Mouse (Mus musculus): ENCODE measurements around the gene Gsk3a. TPM values are rescaled to one million over a fixed set of nuclear protein-coding genes. Genes with fewer than 3 reads are reported as not detected.

Gsk3a gene
- polyA plus RNA-seq, 1 experiment from 2014 or later, result 25.1 TPM

DNA sequence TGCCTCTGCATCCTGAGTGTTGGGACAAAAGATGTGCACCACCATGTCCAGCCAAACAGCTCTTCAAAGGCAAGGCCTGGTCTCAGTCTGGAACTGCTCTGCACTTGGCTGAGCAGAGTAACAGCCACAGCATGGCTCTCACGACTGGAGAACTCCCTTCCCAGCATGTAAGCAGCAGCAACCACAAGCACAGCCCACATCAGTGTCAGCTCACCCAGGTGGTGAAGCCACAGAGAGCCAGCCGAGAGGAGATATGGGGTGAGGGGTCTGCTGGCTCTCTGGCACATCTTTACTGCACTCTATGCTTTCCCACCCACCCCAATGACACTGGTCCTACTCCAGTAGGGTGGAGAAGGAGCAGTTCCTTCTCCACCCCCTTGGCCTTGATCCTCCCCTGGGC is 4.6 kb downstream of the Gsk3a start:
- Histone ChIP-seq H3K36me3 (ENCODE audit: control insufficient read depth, insufficient read depth, low read length) (peaks cover 44% of the 10 kb centered on the region), H3K9ac (replicated peaks; ENCODE audit: low read depth, low read length) (no peak overlapping the region)

GRCm38 (mm10) chr7:25232101-25232648 is 5.5 kb downstream of the Gsk3a start:
- H3K4me3 ChIP-seq (ENCODE audit: low read depth, low read length), result no peak overlapping the region
- H3K36me3 ChIP-seq (ENCODE audit: control insufficient read depth, insufficient read depth, low read length), result peaks cover 46% of the 10 kb centered on the region
- no peak overlapping the region for H3K27ac ChIP-seq (ENCODE audit: low read depth, low read length)
- WGBS, result 79% methylated on average over 5 of the region's 5 CpGs
- H3K9ac ChIP-seq (replicated peaks; ENCODE audit: low read depth, low read length), result no peak overlapping the region
- H3K4me2 ChIP-seq (ENCODE audit: low read depth, low read length), result no peak overlapping the region
- H3K9me3 ChIP-seq (ENCODE audit: control insufficient read depth, low read length), result no peaks in the 10 kb centered on the region
- peaks cover 15% of the 10 kb centered on the region for H3K4me1 ChIP-seq (ENCODE audit: control insufficient read depth, insufficient read depth, low read length)
- H3K27me3 ChIP-seq (ENCODE audit: control insufficient read depth, insufficient read depth, low read length), result no peaks in the 10 kb centered on the region
- ATAC-seq (ENCODE audit: low read depth), result no peak

More for the DNA sequence above, 4.6 kb downstream of the Gsk3a start:
- no peak for ATAC-seq (ENCODE audit: low read depth)
- Histone ChIP-seq H3K4me3 (ENCODE audit: low read depth, low read length) (no peak overlapping the region), H3K4me1 (ENCODE audit: control insufficient read depth, insufficient read depth, low read length) (peaks cover 15% of the 10 kb centered on the region), H3K9me3 (ENCODE audit: control insufficient read depth, low read length) (no peaks in the 10 kb centered on the region), H3K27ac (ENCODE audit: low read depth, low read length) (no peak overlapping the region), H3K4me2 (ENCODE audit: low read depth, low read length) (no peak overlapping the region), H3K27me3 (ENCODE audit: control insufficient read depth, insufficient read depth, low read length) (no peaks in the 10 kb centered on the region)
- WGBS, result 88% methylated on average over 2 of the region's 2 CpGs

GRCm38 (mm10) chr7:25230690-25231285 is 6.9 kb downstream of the Gsk3a start:
- H3K9me3 ChIP-seq (ENCODE audit: control insufficient read depth, low read length), result no peaks in the 10 kb centered on the region
- no peak for ATAC-seq (ENCODE audit: low read depth)
- H3K27ac ChIP-seq (ENCODE audit: low read depth, low read length), result no peak overlapping the region
- H3K36me3 ChIP-seq (ENCODE audit: control insufficient read depth, insufficient read depth, low read length), result peaks cover 58% of the 10 kb centered on the region
- no peak overlapping the region for H3K4me2 ChIP-seq (ENCODE audit: low read depth, low read length)
- H3K4me1 ChIP-seq (ENCODE audit: control insufficient read depth, insufficient read depth, low read length), result peaks cover 4% of the 10 kb centered on the region; the same call in 1 of the 2 replicates
- no peaks in the 10 kb centered on the region for H3K27me3 ChIP-seq (ENCODE audit: control insufficient read depth, insufficient read depth, low read length)
- H3K9ac ChIP-seq (replicated peaks; ENCODE audit: low read depth, low read length), result no peak overlapping the region
- H3K4me3 ChIP-seq (ENCODE audit: low read depth, low read length), result no peak overlapping the region
- 93% methylated on average over 9 of the region's 9 CpGs for WGBS

DNA sequence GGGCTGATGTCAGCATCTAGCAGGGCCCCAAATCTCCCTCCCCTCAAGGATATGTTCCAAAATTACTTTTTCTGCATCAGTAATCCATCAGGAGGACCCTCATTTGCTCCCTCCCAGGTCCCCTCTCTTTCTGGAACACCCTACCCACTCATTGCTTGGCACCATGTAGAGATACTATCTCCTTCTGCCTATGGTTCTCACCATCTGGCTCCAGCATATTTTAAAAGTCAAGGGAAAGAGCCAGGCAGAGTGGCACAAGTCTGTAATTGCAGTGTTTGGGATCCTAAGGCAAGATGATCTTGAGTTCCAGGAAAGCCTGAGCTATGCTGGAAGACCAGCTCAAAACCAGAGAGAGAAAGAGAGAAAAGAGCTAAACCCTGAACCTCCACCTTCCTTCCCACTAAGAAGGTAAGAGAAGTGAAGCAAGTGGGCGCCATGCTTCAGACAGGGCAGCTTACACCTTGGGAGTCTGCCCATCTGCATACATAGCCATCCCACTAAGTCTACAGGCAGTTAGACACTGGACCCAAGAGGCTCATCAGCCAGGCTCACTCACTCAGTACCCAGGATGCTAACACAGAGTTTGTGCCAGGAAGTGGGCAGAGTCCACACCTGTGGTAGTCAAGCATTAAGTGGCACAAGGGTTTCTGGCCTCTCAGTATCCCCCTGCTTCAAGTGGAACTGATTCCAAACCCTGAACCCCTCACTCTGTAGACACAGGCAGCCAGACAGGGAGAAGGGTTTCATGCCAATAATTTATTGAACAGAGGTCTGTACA is 9.9 kb downstream of the Gsk3a start:
- no peak overlapping the region for H3K4me3 ChIP-seq (ENCODE audit: low read depth, low read length)
- no peaks in the 10 kb centered on the region for H3K9me3 ChIP-seq (ENCODE audit: control insufficient read depth, low read length)
- WGBS, result 100% methylated on average over 1 of the region's 1 CpGs
- no peak overlapping the region for H3K4me2 ChIP-seq (ENCODE audit: low read depth, low read length)
- no peak for ATAC-seq (ENCODE audit: low read depth)
- no peaks in the 10 kb centered on the region for H3K4me1 ChIP-seq (ENCODE audit: control insufficient read depth, insufficient read depth, low read length)
- no peak overlapping the region for H3K9ac ChIP-seq (replicated peaks; ENCODE audit: low read depth, low read length)
- no peaks in the 10 kb centered on the region for H3K27me3 ChIP-seq (ENCODE audit: control insufficient read depth, insufficient read depth, low read length)
- no peak overlapping the region for H3K27ac ChIP-seq (ENCODE audit: low read depth, low read length)
- peaks cover 60% of the 10 kb centered on the region for H3K36me3 ChIP-seq (ENCODE audit: control insufficient read depth, insufficient read depth, low read length)

- 88% methylated on average over 10 of the region's 10 CpGs for WGBS
- peak overlapping the region; percentile 45 for H3K4me3 ChIP-seq (ENCODE audit: low read depth, low read length)
- no peaks in the 10 kb centered on the region for H3K27me3 ChIP-seq (ENCODE audit: control insufficient read depth, insufficient read depth, low read length)
- H3K9me3 ChIP-seq (ENCODE audit: control insufficient read depth, low read length), result no peaks in the 10 kb centered on the region
- H3K4me1 ChIP-seq (ENCODE audit: control insufficient read depth, insufficient read depth, low read length), result peaks cover 21% of the 10 kb centered on the region
- peaks cover 27% of the 10 kb centered on the region for H3K36me3 ChIP-seq (ENCODE audit: control insufficient read depth, insufficient read depth, low read length)
- no peak for ATAC-seq (ENCODE audit: low read depth)
- H3K9ac ChIP-seq (replicated peaks; ENCODE audit: low read depth, low read length), result 0 out of 2 replicates have a peak overlapping the region, but pooled peaks have one; percentile 51
- peak overlapping the region; percentile 70 for H3K4me2 ChIP-seq (ENCODE audit: low read depth, low read length)
- H3K27ac ChIP-seq (ENCODE audit: low read depth, low read length), result no peak overlapping the region
Measured at GRCm38 (mm10) chr7:25222275-25222967, 15.2 kb downstream of the Gsk3a start.

GRCm38 (mm10) chr7:25221102-25221883 is 16.4 kb downstream of the Gsk3a start, which contains the start of gene Zfp526:
Zfp526 (plus strand) TSS chr7:25221425.
- Histone ChIP-seq H3K27ac (ENCODE audit: low read depth, low read length) (peak within 1 kb of the TSS; percentile 82), H3K9me3 (ENCODE audit: control insufficient read depth, low read length) (no peaks in the 10 kb centered on the region)

GRCm38 (mm10) chr7:25220457-25221101 is 17.1 kb downstream of the Gsk3a start, which contains the start of gene Dedd2:
Dedd2 (minus strand) TSS chr7:25220615.
- Histone ChIP-seq H3K36me3 (ENCODE audit: control insufficient read depth, insufficient read depth, low read length) (peaks cover 11% of the 10 kb centered on the region), H3K4me1 (ENCODE audit: control insufficient read depth, insufficient read depth, low read length) (peaks cover 21% of the 10 kb centered on the region), H3K9ac (replicated peaks; ENCODE audit: low read depth, low read length) (peak within 1 kb of the TSS; percentile 57), H3K4me3 (ENCODE audit: low read depth, low read length) (peak within 1 kb of the TSS; percentile 68), H3K4me2 (ENCODE audit: low read depth, low read length) (peak within 1 kb of the TSS; percentile 70), H3K9me3 (ENCODE audit: control insufficient read depth, low read length) (no peaks in the 10 kb centered on the region), H3K27me3 (ENCODE audit: control insufficient read depth, insufficient read depth, low read length) (no peaks in the 10 kb centered on the region), H3K27ac (ENCODE audit: low read depth, low read length) (peak within 1 kb of the TSS; percentile 82)
- 8% methylated on average over 20 of the region's 20 CpGs for WGBS
- ATAC-seq (ENCODE audit: low read depth), result peak; percentile 2; the same call in 1 of the 2 replicates

More at GRCm38 (mm10) chr7:25221102-25221883, 16.4 kb downstream of the Gsk3a start, which contains the start of gene Zfp526:
- peaks cover 17% of the 10 kb centered on the region for H3K36me3 ChIP-seq (ENCODE audit: control insufficient read depth, insufficient read depth, low read length)
- H3K27me3 ChIP-seq (ENCODE audit: control insufficient read depth, insufficient read depth, low read length), result no peaks in the 10 kb centered on the region
- ATAC-seq (ENCODE audit: low read depth), result peak; percentile 96
- WGBS, result under 1% methylated on average over 43 of the region's 45 CpGs
- H3K4me2 ChIP-seq (ENCODE audit: low read depth, low read length), result peak within 1 kb of the TSS; percentile 70
- H3K9ac ChIP-seq (replicated peaks; ENCODE audit: low read depth, low read length), result peak within 1 kb of the TSS; percentile 51
- peaks cover 21% of the 10 kb centered on the region for H3K4me1 ChIP-seq (ENCODE audit: control insufficient read depth, insufficient read depth, low read length)
- H3K4me3 ChIP-seq (ENCODE audit: low read depth, low read length), result peak within 1 kb of the TSS; percentile 45

Data from neural tube, embryonic 14.5 days (tissue).